21 mouse cellular contexts compared by ENCODE assay signal in genomic region chr13:76927875-76928440, GRCm38 (mm10).
A peak's percentile ranks its signal among the peaks of the same experiment; 100 is the strongest.
DNase-seq lines count a peak whose midpoint lies in the region; ATAC-seq lines count a peak whose summit lies in the region.
"Had no signal": no experiment of that assay in that cellular context is flagged by ENCODE, and none has a peak within 500 bp of the region (broad histone marks: within the 10 kb centered on the region; RNA-seq: fewer than 3 reads in every experiment).

No protein-coding gene starts in this region.

- no peak overlapping the region for H3K9ac ChIP-seq in hindbrain, embryonic 11.5 days (ENCODE audit: low read depth, low read length)
- H3K9ac ChIP-seq in hindbrain, embryonic 12.5 days: no peak overlapping the region
- H3K9ac ChIP-seq: heart, embryonic 12.5 days; hindbrain, embryonic 15.5 days; liver, embryonic 12.5 days; lung, embryonic 15.5 days had no signal

- H3K4me1 ChIP-seq in hindbrain, embryonic 11.5 days (replicated peaks; ENCODE audit: control insufficient read depth, insufficient read depth, low read length): no peaks in the 10 kb centered on the region
- no peaks in the 10 kb centered on the region for H3K4me1 ChIP-seq in hindbrain, embryonic 12.5 days
- H3K4me1 ChIP-seq: hindbrain, embryonic 15.5 days; liver, embryonic 12.5 days; lung, embryonic 15.5 days had no signal

- no peaks in the 10 kb centered on the region for H3K9me3 ChIP-seq in hindbrain, embryonic 11.5 days (ENCODE audit: control insufficient read depth, low read length)
- H3K9me3 ChIP-seq in hindbrain, embryonic 12.5 days (replicated peaks): no peaks in the 10 kb centered on the region
- H3K9me3 ChIP-seq: heart, embryonic 12.5 days; hindbrain, embryonic 15.5 days; liver, embryonic 12.5 days; lung, embryonic 15.5 days had no signal

- H3K4me2 ChIP-seq in hindbrain, embryonic 11.5 days (replicated peaks; ENCODE audit: low read depth, low read length): no peak overlapping the region
- H3K4me2 ChIP-seq in hindbrain, embryonic 12.5 days (replicated peaks): no peak overlapping the region
- H3K4me2 ChIP-seq: heart, embryonic 12.5 days; hindbrain, embryonic 15.5 days; liver, embryonic 12.5 days; lung, embryonic 15.5 days had no signal

- H3K27ac ChIP-seq in hindbrain, embryonic 11.5 days (ENCODE audit: low read depth, low read length): no peak overlapping the region
- no peak overlapping the region for H3K27ac ChIP-seq in hindbrain, embryonic 12.5 days
- H3K27ac ChIP-seq: hindbrain, embryonic 15.5 days; liver, embryonic 12.5 days; lung, embryonic 15.5 days; macrophage had no signal

- H3K4me3 ChIP-seq in hindbrain, embryonic 11.5 days (ENCODE audit: low read depth, low read length): no peak overlapping the region
- H3K4me3 ChIP-seq in hindbrain, embryonic 12.5 days: no peak overlapping the region
- H3K4me3 ChIP-seq: heart, embryonic 12.5 days; hindbrain, embryonic 15.5 days; liver, embryonic 12.5 days; lung, embryonic 15.5 days had no signal

- WGBS in hindbrain, embryonic 11.5 days: 58% methylated on average over 5 of the region's 5 CpGs
- 53% methylated on average over 5 of the region's 5 CpGs for WGBS in hindbrain, embryonic 12.5 days

- no peaks in the 10 kb centered on the region for H3K36me3 ChIP-seq in hindbrain, embryonic 11.5 days (ENCODE audit: control insufficient read depth, insufficient read depth, low read length)
- H3K36me3 ChIP-seq in hindbrain, embryonic 12.5 days: no peaks in the 10 kb centered on the region
- H3K36me3 ChIP-seq: heart, embryonic 12.5 days; hindbrain, embryonic 15.5 days; liver, embryonic 12.5 days; lung, embryonic 15.5 days had no signal

- DNase-seq in hindbrain, embryonic 11.5 days (ENCODE audit: low spot score): peak; percentile 25
- DNase-seq in embryo, embryonic 11.5 days (ENCODE audit: low read depth, low spot score): peak; percentile 19
- peak; percentile 74 for DNase-seq in forelimb bud, embryonic 11.5 days (ENCODE audit: low read depth, low spot score)
- DNase-seq in mesoderm, embryonic 11.5 days (ENCODE audit: low read depth, low spot score): peak; percentile 58
- DNase-seq in layer of hippocampus, adult 18-20 months (ENCODE audit: low spot score in 2 of 2): no peak
- DNase-seq in cerebellum, adult 9-10 months: no peak
- no peak for DNase-seq in urinary bladder, postnatal 36 days (ENCODE audit: low spot score in 2 of 2)
- DNase-seq: cerebellum, adult 8-10 months; gastrocnemius, postnatal 10 days; heart, adult 11 months; heart, postnatal 14 days; kidney, adult 11 months; midbrain, embryonic 14.5 days; right cerebral cortex, postnatal 4 days had no signal

- no peaks in the 10 kb centered on the region for H3K27me3 ChIP-seq in hindbrain, embryonic 11.5 days (ENCODE audit: control insufficient read depth, insufficient read depth, low read length)
- no peaks in the 10 kb centered on the region for H3K27me3 ChIP-seq in hindbrain, embryonic 12.5 days
- H3K27me3 ChIP-seq: CH12.LX; heart, embryonic 12.5 days; hindbrain, embryonic 15.5 days; liver, embryonic 12.5 days; lung, embryonic 15.5 days had no signal

- ATAC-seq in hindbrain, embryonic 11.5 days (ENCODE audit: low FRiP score): no peak
- ATAC-seq in hindbrain, embryonic 12.5 days (ENCODE audit: low FRiP score): no peak
- ATAC-seq: liver, embryonic 12.5 days had no signal

Comparison
In these comparisons a context has a peak if more than half of its experiments do, and no peak if none do; other contexts are left out.
1. DNase-seq: peak in hindbrain, embryonic 11.5 days (single experiment), embryo, embryonic 11.5 days (single experiment), forelimb bud, embryonic 11.5 days (single experiment) and mesoderm, embryonic 11.5 days (single experiment); none in layer of hippocampus, adult 18-20 months (0 of 2), cerebellum, adult 9-10 months (single experiment) and urinary bladder, postnatal 36 days (0 of 2).